Mouse (Mus musculus): ENCODE data around the gene Ms4a18.
"Not testable (repeated sequence)": the region's sequence is repeated elsewhere in the genome, so short reads cannot be mapped to it uniquely, and the experiment has no call there.

The Ms4a18 gene

DNA sequence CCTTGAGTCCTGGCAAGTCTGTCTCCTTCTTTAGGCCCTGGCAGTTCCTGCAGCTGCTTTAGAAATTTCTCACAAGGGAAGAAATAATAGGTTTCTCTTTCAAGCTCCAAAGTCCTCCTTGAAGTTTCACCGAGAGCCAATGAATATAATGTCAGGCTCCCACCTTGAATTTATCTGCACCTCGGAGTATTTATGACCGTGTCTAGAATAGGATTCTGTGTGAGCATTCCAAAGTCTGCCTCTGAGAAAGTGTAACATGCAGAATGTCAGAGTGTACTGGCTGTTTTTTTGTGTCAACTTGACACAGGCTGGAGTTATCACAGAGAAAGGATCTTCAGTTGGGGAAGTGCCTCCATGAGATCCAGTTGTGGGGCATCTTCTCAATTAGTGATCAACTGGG, at the start of gene Ms4a18:
TSS of gene Ms4a18 (minus strand) at position 141 of the 400 bp plus-strand sequence.
- DNase-seq: no peak

DNA sequence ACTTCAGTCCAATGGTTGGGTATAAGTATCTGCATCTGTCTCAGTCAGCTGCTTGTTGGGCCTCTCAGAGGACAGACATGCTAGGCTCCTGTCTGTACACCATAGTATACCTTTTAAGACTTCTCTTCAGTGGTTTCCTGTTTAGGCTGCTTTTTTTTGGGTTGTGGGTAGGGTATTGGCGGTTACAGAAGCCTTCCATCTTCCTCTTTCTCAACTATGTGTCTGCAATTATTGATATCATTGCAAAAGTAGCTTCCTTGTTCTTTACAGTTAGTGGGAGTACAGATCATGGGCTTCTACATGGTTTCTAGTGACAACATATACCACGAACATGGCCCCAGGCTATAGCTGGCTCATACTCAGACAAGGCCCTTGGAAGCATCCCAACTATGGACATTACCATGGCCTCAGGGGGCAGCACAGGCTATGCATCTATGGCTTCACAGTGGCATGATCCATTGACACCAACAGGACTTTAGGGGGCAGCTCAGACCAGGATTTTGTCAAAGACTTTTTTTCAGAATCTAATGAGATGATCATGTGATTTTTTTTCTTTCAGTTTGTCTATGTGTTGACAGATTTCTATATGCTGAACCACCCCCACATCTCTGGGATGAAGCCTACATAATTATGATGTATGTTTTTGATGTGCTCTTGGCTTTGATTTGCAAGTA, 47.5 kb upstream of the Ms4a18 start:
- no peak for DNase-seq

DNA sequence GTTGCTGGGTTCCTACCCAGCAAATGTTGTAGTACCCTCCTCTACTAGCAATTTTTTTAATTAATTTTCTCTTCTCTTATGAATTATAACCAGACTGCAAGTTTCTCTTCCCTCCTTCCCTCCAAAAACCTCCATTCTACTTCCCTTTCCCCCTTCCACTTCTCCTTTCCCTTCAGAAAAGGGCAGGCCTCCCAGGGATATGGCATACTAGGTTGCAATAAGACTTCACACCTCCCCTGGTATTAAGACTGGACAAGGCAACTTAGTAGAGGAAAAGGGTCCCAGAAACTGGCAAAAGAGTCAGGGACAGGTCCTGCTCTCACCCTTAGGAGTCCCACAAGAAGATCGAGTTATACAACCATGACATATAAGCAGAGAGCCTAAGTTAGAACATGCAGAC, 43.1 kb upstream of the Ms4a18 start:
- DNase-seq: no peak

DNA sequence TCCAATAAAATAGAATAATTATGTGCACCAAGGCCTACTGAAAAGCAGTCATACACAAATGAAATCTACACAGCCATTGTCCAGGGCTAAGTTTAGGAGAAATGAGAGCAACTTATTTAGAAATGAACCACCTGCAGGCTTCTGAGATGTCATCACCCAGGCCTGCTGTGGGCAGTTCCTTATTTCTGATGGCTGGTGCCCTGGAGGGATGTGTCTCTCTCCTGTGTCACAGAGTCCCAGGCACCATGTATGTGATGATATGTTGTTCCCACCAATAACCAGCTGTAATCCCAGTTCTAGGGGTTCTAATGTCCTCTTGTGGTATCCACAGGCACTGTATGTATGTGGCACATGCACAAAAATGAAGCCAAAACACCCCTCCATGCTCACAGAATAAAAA, 42.1 kb upstream of the Ms4a18 start:
- no peak for DNase-seq

DNA sequence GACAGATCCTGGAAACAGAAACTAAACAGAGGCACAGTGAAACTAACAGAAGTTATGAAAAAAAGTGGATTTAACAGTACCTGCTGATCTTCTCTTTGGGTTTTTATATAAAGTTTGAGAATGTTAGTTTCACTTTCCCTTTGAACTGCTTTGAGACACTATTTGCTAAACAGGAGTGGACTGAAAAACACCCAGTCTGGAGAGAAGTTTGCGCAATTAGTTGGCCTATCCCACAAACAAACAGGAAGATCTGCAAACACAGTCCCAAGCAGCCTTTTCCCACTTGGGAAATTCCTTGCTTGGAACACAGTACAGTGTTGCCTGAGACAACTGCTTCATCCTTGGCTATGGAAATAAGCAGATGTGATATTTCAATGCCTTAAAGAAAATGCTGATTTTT, 37.9 kb upstream of the Ms4a18 start:
- not testable (repeated sequence) for DNase-seq

DNA sequence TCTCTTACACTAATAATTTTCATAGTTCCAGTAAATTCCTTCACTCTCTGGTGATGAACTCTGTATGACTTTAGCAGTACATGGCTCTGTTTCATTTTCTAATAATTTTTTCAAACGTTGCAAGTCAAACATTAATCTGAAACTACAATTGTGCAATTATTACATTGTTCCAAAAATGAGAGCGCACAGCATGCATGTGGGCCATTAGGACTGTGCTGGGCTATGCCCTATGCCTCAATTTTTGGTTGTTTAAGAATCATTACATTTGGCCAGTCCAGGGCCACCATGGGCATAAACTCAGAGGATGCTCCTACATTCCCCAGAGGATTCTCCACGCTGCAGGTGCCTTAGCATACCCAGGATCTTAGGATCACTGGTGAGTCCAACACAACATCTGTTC, 35.4 kb upstream of the Ms4a18 start:
- DNase-seq: no peak

DNA sequence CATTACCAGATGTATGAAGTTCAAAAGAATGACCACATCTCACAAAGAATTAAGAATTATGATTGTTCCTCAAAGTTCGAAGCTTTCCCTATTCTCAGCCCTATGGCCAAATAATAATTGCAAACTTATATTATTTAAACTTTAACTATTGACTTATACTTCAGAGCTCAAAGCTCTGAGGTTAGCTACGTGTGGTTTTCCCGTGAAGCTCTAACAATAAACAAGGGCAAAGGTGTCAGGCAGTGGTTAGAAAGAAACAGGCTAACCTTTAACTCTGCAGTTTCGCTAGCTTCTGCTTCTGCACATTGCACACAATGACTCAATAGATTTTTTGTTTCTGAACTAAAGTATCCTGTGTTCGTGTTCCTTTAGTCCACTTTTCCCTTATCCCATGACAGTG, 35.0 kb upstream of the Ms4a18 start:
- no peak for DNase-seq

DNA sequence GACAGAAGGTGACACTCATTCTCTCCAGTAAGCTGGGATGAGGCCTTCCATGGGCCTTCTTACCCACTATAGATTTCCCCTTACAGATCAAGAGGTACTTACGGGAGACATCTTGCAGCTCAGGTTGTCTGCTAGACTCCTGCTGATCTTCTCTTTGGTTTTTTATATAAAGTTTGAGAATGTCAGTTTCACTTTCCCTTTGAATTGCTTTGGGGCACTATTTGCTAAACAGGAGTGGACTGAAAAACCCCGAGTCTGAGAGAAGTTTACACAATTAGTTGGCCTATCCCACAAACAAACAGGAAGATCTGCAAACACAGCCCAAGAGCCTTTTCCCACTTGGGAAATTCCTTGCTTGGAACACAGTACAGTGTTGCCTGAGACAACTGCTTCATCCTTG, 32.5 kb upstream of the Ms4a18 start:
- no peak for DNase-seq

DNA sequence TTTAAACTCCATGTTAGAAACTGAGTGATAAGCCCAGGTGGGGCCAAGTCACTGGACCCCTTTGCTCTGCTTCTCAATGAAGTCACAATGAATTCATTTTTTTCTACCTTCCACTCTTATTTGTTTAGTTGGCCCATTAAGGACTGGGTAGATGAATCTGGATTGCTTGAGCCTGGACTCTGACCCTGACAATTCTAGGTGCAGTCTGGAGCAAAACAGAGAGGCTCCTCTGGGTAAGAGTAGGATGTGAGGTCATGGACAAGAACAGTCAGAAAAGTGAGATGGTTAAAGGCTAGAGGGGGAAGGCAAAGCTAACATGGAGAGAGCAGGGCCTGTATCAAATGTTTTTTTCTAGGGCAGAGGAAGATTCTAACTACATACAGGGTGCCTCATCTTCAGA, 31.6 kb upstream of the Ms4a18 start:
- no peak for DNase-seq

DNA sequence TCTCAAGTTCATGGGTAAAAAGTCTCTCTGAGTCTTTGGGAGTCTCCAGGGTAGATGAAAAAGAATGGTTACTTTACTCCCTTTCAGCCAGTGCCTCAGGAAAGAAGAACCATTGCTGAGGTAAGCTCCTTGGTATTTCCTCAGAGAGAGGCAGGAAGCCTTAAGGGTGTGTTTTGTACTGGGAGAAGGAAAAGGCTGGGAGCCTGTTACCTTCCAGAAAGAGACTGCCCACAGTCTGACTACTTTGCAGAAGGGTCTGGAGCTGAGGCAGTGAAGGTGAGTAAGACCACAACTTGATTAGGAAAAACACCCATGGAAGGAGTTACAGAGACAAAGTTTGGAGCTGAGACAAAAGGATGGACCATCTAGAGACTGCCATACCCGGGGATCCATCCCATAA, 30.7 kb upstream of the Ms4a18 start:
- DNase-seq: no peak

DNA sequence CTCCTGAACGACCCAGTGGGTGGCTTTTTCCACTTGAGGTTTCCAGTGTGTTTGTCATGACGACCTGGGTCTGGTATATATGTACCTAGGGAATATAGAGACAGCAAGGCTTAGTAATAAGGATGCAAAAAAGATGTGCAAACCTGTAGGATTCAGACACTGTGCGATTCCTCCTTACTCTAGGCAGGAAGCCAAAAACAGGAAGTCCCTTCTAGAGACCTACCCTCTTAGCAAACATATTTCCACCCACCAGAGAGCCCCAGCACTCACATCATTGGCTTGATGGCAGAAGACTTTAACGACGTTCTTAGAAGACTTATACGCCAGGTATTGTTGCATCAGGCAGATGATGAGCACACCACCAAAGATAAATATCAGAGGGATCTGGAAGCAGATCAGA, 30.2 kb upstream of the Ms4a18 start:
- no peak for DNase-seq

DNA sequence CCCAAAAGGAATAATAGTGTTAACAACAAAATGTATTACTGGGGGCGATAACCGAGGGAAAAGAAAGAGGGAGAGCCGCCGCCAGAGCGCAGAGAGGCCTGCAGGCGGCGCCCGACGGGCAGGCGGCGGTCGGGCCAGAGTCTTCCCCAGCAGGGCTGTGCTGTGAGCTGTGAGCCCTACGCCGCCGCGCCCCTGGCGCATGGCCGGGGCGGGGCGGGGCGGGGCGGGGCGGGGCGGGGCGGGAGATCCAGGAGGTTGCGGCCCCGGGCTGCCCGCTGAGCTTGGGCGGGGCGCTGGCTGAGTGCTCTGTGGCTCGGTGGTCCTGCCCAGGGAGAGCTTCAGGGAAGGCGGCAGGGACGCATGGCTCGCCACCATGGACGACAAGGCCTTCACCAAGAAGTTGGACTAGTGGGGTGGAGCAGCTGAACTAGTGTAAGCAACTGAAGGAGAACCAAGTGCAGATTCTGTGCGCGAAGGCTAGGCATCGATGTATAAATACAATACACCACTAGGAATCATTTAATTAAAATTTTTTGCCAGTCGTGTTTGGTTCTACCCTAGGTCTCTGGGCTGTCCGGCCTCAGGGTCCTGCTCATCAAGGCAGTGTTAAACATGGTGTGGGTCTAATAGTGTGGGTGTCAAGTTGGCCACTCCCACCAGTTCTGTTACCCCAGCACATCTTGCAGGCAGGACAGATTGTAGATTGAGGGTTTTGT, 27.3 kb upstream of the Ms4a18 start:
- DNase-seq: peak; percentile 70

DNA sequence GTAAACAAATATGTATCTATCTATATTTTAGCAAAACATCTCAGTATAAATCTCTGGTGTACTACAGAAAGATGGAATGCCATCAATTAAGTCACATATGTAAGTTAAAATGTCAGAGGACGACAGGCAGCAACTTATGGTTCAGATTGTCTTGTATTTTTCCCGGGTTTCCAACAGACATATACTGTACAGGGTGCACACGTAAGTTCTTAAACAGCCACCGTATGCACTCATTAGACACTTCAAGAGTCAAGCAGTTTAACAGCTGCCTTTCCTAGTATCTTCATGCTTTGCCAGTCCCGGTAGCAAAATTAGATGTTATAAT, 26.8 kb upstream of the Ms4a18 start:
- DNase-seq: no peak

DNA sequence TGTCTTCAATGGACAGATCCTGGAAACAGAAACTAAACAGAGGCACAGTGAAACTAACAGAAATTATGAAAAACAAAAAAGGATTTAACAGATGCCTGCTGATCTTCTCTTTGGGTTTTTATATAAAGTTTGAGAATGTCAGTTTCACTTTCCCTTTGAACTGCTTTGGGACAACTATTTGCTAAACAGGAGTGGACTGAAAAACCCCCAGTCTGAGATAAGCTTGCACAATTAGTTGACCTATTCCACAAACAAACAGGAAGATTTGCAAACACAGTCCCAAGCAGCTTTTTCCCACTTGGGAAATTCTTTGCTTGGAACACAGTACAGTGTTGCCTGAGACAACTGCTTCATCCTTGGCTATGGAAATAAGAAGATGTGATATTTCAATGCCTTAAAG, 19.7 kb upstream of the Ms4a18 start:
- no peak for DNase-seq

DNA sequence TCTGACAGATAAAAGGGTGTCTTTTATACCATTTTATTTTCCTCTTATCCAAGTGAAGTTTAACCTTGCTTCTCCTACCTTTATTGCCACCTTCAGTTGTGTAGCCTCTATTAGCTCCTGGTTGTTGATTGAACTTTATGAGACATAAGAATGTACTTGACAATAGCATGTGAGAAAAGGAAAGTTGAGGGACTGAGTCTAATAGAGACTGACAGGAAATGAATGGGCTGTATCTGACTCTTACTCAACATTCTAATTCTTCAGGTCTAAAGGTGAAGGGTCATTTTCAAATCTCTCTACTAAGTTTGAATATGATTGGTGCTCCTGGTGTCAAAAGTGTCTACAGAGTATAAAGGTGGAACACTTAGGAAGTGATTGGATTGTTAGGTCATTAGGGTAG, 4.6 kb upstream of the Ms4a18 start:
- no peak for DNase-seq

DNA sequence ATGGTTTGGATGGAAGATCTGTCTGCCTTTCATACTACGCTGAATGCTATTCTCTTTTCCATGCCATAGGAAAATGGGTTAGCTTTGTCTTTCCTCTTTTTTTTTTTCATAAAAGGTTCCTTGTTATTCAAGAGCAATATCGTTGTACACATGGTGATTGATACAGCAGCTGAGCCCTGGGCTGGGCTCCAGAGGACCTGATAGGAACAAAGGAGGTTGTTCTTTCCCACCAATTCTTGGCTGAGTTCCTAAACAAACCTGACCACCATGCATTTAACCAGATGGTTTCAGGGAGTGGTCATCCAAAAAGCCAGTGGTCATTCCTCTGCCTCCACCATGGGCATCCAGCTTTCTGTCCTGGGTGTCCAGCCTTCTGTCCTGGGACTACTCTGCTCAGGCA, 580 bp downstream of the Ms4a18 start:
- DNase-seq: no peak

DNA sequence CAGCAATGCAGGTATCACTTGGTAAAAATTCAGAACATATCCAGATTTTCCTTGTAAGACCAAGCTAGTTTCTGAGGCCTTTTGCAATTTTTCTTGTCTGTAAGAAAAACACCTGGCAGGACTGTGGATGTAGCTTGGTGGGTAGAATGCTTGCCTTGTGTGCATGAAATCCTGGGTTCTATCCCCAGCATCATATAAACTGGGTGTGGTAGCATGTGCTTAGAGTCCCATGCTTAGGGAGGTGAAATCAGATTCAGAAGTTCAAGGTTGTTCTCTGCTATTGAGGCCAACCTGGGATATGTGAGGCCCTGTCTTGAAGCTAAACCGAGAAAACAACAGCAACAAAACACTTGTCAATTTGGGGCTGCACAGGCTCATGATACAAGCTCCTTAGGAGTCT, 1.8 kb downstream of the Ms4a18 start:
- DNase-seq: no peak

DNA sequence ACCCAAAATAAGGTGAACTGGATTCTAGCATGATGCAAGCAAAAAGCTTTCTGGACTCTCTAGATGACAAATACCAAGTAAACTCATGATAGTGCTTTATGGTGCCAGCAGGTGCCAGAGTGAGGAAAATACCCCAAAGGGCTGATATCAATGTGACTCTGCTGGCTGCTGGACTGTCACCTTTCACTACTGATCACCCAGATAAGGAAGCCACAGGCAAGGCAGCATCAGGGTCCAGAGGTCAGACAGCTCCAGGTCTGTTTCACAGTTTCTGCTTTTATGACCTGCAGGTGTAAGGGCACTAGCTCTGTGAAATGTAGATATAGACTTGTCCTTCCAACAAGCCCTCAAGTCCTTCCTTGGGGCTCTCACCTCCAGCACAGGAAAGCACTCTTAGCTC, 2.4 kb downstream of the Ms4a18 start:
- DNase-seq: no peak

DNA sequence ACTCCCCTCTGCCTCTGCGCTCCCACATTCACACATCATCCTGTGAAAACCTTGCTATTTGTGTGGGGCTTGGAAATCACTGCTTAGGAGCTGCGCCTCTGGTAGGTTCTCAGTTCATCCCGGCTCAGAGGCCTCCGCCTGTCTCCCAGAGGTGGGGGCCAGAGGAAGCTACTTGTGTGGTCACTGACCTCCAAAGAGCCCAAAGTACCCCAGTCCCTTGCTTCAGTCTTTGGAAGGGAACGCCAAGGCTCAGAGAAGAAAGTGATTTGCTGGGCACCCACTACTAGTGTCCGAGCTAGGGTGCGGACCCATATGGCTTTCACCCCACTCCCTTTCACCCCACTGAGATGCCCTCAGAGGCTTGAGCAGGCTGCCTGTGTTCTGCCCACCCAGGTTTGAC, 24.7 kb downstream of the Ms4a18 start, which contains the start of gene Ms4a15:
TSS of gene Ms4a15 (minus strand) at position 101 of the 400 bp plus-strand sequence.
- DNase-seq: no peak

DNA sequence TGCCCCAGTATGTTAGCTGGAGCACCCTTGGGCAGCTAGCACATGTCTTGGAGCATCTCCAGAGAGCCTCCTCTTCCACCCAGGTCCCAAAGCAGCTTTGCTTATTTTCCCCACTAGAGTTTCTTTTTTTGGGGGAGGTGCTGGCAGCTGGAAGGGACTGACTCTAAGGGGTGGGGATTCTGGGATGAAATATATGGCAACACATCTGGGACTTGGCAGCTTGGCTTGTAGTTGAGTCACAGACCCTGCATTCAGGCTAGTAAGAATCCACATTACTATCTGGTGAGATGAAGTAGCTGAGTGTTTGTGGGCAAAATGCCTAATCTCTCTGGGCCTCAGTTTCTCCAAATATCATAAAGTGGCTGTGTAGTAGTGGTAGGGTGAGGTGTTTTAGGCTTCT, 25.9 kb downstream of the Ms4a18 start:
- no peak for DNase-seq

DNA sequence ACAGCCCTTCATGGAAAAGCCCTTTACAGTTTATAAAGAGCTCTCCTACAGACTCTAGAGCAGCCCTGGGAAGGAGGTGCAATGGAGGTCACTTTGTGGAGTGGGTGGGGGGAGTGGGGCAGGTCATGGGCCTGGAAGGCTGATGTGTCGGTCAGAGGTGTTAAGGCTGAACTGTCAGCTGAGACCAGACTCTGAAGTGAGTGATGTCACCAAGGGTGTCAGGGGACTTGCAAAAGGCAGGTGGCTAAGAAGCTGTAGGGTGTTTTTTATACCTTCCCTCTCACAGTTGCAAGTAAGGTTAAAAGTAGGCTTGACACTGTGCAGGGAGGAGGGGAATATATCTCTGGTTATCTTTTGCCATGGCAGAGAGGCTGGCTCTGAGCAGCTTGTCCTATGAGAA, 27.1 kb downstream of the Ms4a18 start:
- no peak for DNase-seq

DNA sequence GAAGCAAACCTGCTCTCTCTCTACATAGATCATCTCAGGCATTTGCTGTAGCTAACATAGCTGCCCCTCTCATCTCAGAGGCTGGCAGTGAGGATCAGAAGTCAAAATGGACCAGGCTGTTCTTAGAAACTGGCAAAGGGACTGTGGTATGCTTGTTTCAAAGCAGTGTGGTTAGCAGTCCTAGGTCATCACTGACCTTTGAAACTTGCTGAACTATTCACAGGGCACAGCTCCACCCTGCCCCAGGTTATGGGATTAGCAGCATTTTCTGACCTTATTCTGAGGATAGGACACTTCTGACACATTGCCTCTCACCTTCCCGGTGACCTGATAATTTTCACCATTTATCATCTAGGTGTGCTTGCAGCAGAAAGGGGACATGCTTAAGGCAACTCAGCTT, 29.3 kb downstream of the Ms4a18 start:
- DNase-seq: no peak

DNA sequence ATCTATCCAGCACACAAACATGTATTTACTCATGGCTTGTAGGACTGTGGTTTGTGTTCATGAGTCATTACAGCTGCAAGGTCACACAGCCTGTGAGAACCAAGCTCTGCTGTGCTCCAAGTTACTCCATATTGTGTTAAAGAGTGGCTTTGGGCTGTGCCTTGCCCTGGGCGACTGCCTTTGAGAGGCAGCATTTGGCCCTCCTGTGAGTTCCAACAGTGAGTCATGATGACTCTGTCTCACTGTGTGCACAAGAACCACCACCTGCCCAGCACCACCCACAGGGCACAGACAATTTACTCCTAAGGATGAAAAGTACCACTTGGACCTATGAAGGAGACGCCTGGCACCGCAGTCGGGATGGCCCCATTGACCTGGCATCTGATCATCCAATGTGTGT, 31.9 kb downstream of the Ms4a18 start:
- DNase-seq: no peak

DNA sequence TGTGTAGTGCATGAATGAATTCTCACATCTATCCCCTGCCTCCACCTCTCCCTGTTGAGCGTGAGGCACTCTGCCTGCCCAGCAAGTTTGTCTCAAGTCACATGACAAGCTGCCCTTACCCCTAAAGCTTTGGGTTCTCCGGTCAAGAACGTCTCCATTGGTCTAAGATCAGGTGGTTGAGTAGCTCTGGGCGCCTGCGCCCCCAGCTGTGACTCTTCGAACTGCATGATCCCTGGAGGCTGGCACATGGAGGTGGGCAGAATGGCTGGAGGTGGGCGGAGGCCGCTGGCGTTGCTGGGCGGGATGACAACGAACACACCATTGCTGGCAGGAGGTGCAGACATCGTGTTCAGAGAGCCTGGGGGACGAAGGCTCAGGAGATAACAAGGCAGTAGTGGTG, 33.3 kb downstream of the Ms4a18 start:
- DNase-seq: no peak

DNA sequence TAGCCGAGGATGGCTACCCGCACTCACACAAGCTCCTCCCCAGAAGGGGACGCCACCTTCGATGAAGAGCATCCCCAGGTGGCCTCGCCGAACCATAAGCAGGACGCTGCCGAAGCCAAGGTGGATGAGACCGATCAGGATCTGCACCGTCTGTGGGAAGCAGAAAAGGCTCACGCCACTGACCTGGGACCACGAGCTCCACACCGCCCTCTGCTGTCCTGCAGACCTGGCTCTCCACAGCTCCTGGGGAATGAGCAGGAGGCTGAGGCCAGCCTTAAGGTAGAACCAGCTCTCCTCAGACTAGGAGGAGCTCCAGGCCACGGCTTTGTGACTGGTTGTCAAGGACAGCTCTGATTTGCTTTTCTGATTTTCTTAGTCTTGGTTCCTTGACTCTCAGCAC, 34.7 kb downstream of the Ms4a18 start:
- DNase-seq: peak in 1 of 2 experiments; percentile 63

Data from spleen, adult 18-20 months (tissue).